30 mouse cellular contexts compared by ENCODE assay signal in genomic region chr19:29379839-29380603, GRCm38 (mm10). TPM values are rescaled to one million over a fixed set of nuclear protein-coding genes. Genes with fewer than 3 reads are reported as not detected.
DNase-seq lines count a peak whose midpoint lies in the region; ATAC-seq and TF ChIP-seq lines count a peak whose summit lies in the region.
"Had no signal": no experiment of that assay in that cellular context is flagged by ENCODE, and none has a peak within 500 bp of the region (broad histone marks: within the 10 kb centered on the region; RNA-seq: fewer than 3 reads in every experiment).

No protein-coding gene starts in this region.

- no peak overlapping the region for H3K27ac ChIP-seq in liver, adult 2 months (replicated peaks; ENCODE audit: insufficient read depth, low read depth, low read length)
- peak overlapping the region; percentile 81 for H3K27ac ChIP-seq in liver, postnatal 0 days (ENCODE audit: low read depth)
- H3K27ac ChIP-seq in liver, embryonic 11.5 days (ENCODE audit: low read depth, low read length), result no peak overlapping the region
- 0 out of 2 replicates have a peak overlapping the region, but pooled peaks have one; percentile 5 for H3K27ac ChIP-seq in brown adipose tissue, adult 24 weeks (replicated peaks; ENCODE audit: low read depth, low read length)
- H3K27ac ChIP-seq: embryonic facial prominence, embryonic 13.5 days; embryonic facial prominence, embryonic 15.5 days; forebrain, embryonic 10.5 days; forebrain, embryonic 12.5 days had no signal

- H3K27me3 ChIP-seq in liver, adult 2 months (ENCODE audit: control insufficient read depth, insufficient read depth, low read length), result no peaks in the 10 kb centered on the region
- no peaks in the 10 kb centered on the region for H3K27me3 ChIP-seq in liver, postnatal 0 days (ENCODE audit: insufficient read depth, low read length)
- no peaks in the 10 kb centered on the region for H3K27me3 ChIP-seq in liver, embryonic 11.5 days (replicated peaks; ENCODE audit: control insufficient read depth, insufficient read depth, low read length)
- H3K27me3 ChIP-seq: embryonic facial prominence, embryonic 13.5 days; embryonic facial prominence, embryonic 15.5 days; forebrain, embryonic 12.5 days; Patski had no signal

- TF ChIP-seq CTCF in liver, adult 2 months (IDR thresholded peaks at IDR 0.05; ENCODE audit: low read depth, low read length), result no peak
- TF ChIP-seq CTCF in liver, postnatal 0 days (IDR thresholded peaks at IDR 0.05; ENCODE audit: low read depth), result no peak

- H3K36me3 ChIP-seq in liver, adult 2 months (ENCODE audit: control insufficient read depth, insufficient read depth, low read length), result no peaks in the 10 kb centered on the region; the same call in 1 of the 2 replicates
- H3K36me3 ChIP-seq in liver, postnatal 0 days (replicated peaks; ENCODE audit: insufficient read depth, low read length), result peaks cover 2% of the 10 kb centered on the region
- no peaks in the 10 kb centered on the region for H3K36me3 ChIP-seq in liver, embryonic 11.5 days (ENCODE audit: control insufficient read depth, insufficient read depth, low read length)
- H3K36me3 ChIP-seq: embryonic facial prominence, embryonic 13.5 days; embryonic facial prominence, embryonic 15.5 days; forebrain, embryonic 10.5 days; forebrain, embryonic 12.5 days had no signal

- TF ChIP-seq POLR2A in liver, adult 2 months (IDR thresholded peaks at IDR 0.05; ENCODE audit: extremely low read depth, insufficient read depth, low read length), result no peak

- H3K4me3 ChIP-seq in liver, adult 2 months (ENCODE audit: insufficient read depth, low read depth, low read length), result no peak overlapping the region
- peak overlapping the region; percentile 2; the same call in 1 of the 2 replicates for H3K4me3 ChIP-seq in liver, postnatal 0 days (ENCODE audit: low read depth, low read length)
- no peak overlapping the region for H3K4me3 ChIP-seq in liver, embryonic 11.5 days (ENCODE audit: low read depth, low read length)
- no peak overlapping the region for H3K4me3 ChIP-seq in brown adipose tissue, adult 24 weeks (ENCODE audit: insufficient read depth, low read depth, low read length)
- H3K4me3 ChIP-seq: embryonic facial prominence, embryonic 13.5 days; embryonic facial prominence, embryonic 15.5 days; erythroblast, embryonic 14.5 days; forebrain, embryonic 10.5 days; forebrain, embryonic 12.5 days had no signal

- H3K79me2 ChIP-seq in liver, adult 2 months (ENCODE audit: control insufficient read depth, insufficient read depth, low read length), result no peaks in the 10 kb centered on the region

- no peaks in the 10 kb centered on the region for H3K9me3 ChIP-seq in liver, postnatal 0 days (ENCODE audit: low read length)
- H3K9me3 ChIP-seq in liver, embryonic 11.5 days (ENCODE audit: control insufficient read depth, low read length), result no peaks in the 10 kb centered on the region
- H3K9me3 ChIP-seq: embryonic facial prominence, embryonic 13.5 days; embryonic facial prominence, embryonic 15.5 days; forebrain, embryonic 10.5 days; forebrain, embryonic 12.5 days; G1E had no signal

- peak; percentile 88 for ATAC-seq in liver, postnatal 0 days
- no peak for ATAC-seq in liver, embryonic 11.5 days (replicated peaks; ENCODE audit: low FRiP score)
- ATAC-seq: activated CD4-positive, CD25-positive, alpha-beta regulatory T cell, adult 4 months; forebrain, embryonic 14.5 days; forebrain, embryonic 16.5 days; Patski had no signal

- 33% methylated on average over 14 of the region's 14 CpGs for WGBS in liver, adult 2 months
- WGBS in liver, postnatal 0 days (ENCODE audit: insufficient replicate concordance), result 67% methylated on average over 14 of the region's 14 CpGs
- 83% methylated on average over 14 of the region's 14 CpGs for WGBS in liver, embryonic 11.5 days

- TF ChIP-seq EP300 in liver, postnatal 0 days (IDR thresholded peaks at IDR 0.05; ENCODE audit: low read depth), result no peak

- peak; percentile 30 for DNase-seq in liver, adult 2 months (ENCODE audit: extremely low read depth, low read depth, low spot score)
- DNase-seq in liver, result no peak
- peak; percentile 29 for DNase-seq in liver, postnatal 0 days
- no peak for DNase-seq in liver, embryonic 11.5 days (ENCODE audit: low spot score)
- no peak for DNase-seq in left cerebral cortex, adult 9 months (ENCODE audit: low spot score in 2 of 2)
- DNase-seq: adrenal gland, adult 8-10 months; adrenal gland, postnatal 14 days; adrenal gland, postnatal 36 days; cerebellum, adult 11 months; cerebellum, adult 18-20 months; cerebellum, adult 8-10 months; cerebellum, adult 9-11 months; cerebellum, postnatal 14 days; cerebellum, postnatal 36 days; embryo, embryonic 11 days had no signal

- H3K9ac ChIP-seq in liver, adult 2 months (ENCODE audit: low read depth, low read length), result no peak overlapping the region
- no peak overlapping the region for H3K9ac ChIP-seq in liver, postnatal 0 days (replicated peaks)
- no peak overlapping the region for H3K9ac ChIP-seq in liver, embryonic 11.5 days (ENCODE audit: low read depth, low read length)
- H3K9ac ChIP-seq: embryonic facial prominence, embryonic 13.5 days; embryonic facial prominence, embryonic 15.5 days; forebrain, embryonic 12.5 days had no signal

- H3K4me2 ChIP-seq in liver, postnatal 0 days (ENCODE audit: low read depth, low read length), result peak overlapping the region; percentile 42
- H3K4me2 ChIP-seq in liver, embryonic 11.5 days, result no peak overlapping the region
- H3K4me2 ChIP-seq: embryonic facial prominence, embryonic 13.5 days; embryonic facial prominence, embryonic 15.5 days; forebrain, embryonic 12.5 days had no signal

- H3K4me1 ChIP-seq in liver, adult 2 months (ENCODE audit: control insufficient read depth, insufficient read depth, low read length), result no peaks in the 10 kb centered on the region
- peaks cover 15% of the 10 kb centered on the region; the same call in 1 of the 2 replicates for H3K4me1 ChIP-seq in liver, postnatal 0 days (ENCODE audit: insufficient read depth)
- H3K4me1 ChIP-seq in liver, embryonic 11.5 days (replicated peaks; ENCODE audit: control insufficient read depth, insufficient read depth, low read length), result no peaks in the 10 kb centered on the region
- peaks cover 5% of the 10 kb centered on the region; the same call in 1 of the 2 replicates for H3K4me1 ChIP-seq in brown adipose tissue, adult 24 weeks (ENCODE audit: control insufficient read depth, insufficient read depth, insufficient read length, low read length)
- H3K4me1 ChIP-seq: embryonic facial prominence, embryonic 13.5 days; embryonic facial prominence, embryonic 15.5 days; forebrain, embryonic 10.5 days; forebrain, embryonic 12.5 days had no signal

RNA-seq across cellular contexts. Expression of gene Cd274, which starts 12.8 kb away (rescaled TPM):
- total RNA-seq in liver, adult 2 months (2014; rRNA removed), result 2.1 TPM in 2 replicates
- 1.00 and 1.2 TPM in 2 replicates for polyA plus RNA-seq in liver, adult 2 months (2012; rRNA removed)
- polyA plus RNA-seq in liver, postnatal 0 days (2015; fragmentation: Nextera tagmentation; extraction: Ambion mirVana), result 0.76 and 1.2 TPM in 2 replicates
- polyA plus RNA-seq in liver, embryonic 11.5 days (2014; fragmentation: Nextera tagmentation; extraction: Ambion mirVana), result 0.43 and 0.86 TPM in 2 replicates
- 52.6 and 58.2 TPM in 2 replicates for polyA plus RNA-seq in brown adipose tissue, adult 24 weeks (2012; ENCODE audit: insufficient read depth, insufficient read length, missing spikeins)
- polyA plus RNA-seq: erythroblast, embryonic 14.5 days had no signal

RNA-seq across cellular contexts. Expression of gene Plgrkt, which starts 12.8 kb away (rescaled TPM):
- total RNA-seq in liver, adult 2 months (2014; rRNA removed), result 11.5 and 14.0 TPM in 2 replicates
- polyA plus RNA-seq in liver, adult 2 months (2012; rRNA removed), result 9.4 and 14.8 TPM in 2 replicates
- polyA plus RNA-seq in liver, postnatal 0 days (2015; fragmentation: Nextera tagmentation; extraction: Ambion mirVana), result 23.8 and 25.0 TPM in 2 replicates
- 54.0 and 56.2 TPM in 2 replicates for polyA plus RNA-seq in liver, embryonic 11.5 days (2014; fragmentation: Nextera tagmentation; extraction: Ambion mirVana)
- 118 and 119 TPM in 2 replicates for polyA plus RNA-seq in brown adipose tissue, adult 24 weeks (2012; ENCODE audit: insufficient read depth, insufficient read length, missing spikeins)

RNA-seq across cellular contexts. Expression of gene Pdcd1lg2, which starts 30.7 kb away (rescaled TPM):
- 0.13 and 0.18 TPM in 2 replicates for total RNA-seq in liver, adult 2 months (2014; rRNA removed)
- 0.05 and 0.11 TPM in 2 replicates for polyA plus RNA-seq in liver, adult 2 months (2012; rRNA removed)
- not detected in 2 replicates for polyA plus RNA-seq in liver, postnatal 0 days (2015; fragmentation: Nextera tagmentation; extraction: Ambion mirVana)
- not detected in 2 replicates for polyA plus RNA-seq in liver, embryonic 11.5 days (2014; fragmentation: Nextera tagmentation; extraction: Ambion mirVana)
- polyA plus RNA-seq in brown adipose tissue, adult 24 weeks (2012; ENCODE audit: insufficient read depth, insufficient read length, missing spikeins), result not detected in 2 replicates
- total RNA-seq: adrenal gland, adult 18-20 months; adrenal gland, adult 8-10 months; adrenal gland, postnatal 14 days; adrenal gland, postnatal 36 days had no signal
- polyA plus RNA-seq: C2C12; embryonic facial prominence, embryonic 11.5 days; embryonic facial prominence, embryonic 13.5 days; embryonic facial prominence, embryonic 15.5 days; erythroblast, embryonic 14.5 days; forebrain, embryonic 10.5 days; forebrain, embryonic 14.5 days; forebrain, embryonic 16.5 days had no signal

RNA-seq across cellular contexts. Expression of gene Rln1, which starts 45.6 kb away (rescaled TPM):
- total RNA-seq in liver, adult 2 months (2014; rRNA removed), result not detected in 2 replicates
- not detected in 2 replicates for polyA plus RNA-seq in liver, adult 2 months (2012; rRNA removed)
- not detected in 2 replicates for polyA plus RNA-seq in liver, postnatal 0 days (2015; fragmentation: Nextera tagmentation; extraction: Ambion mirVana)
- polyA plus RNA-seq in liver, embryonic 11.5 days (2014; fragmentation: Nextera tagmentation; extraction: Ambion mirVana), result not detected in 2 replicates
- not detected in 2 replicates for polyA plus RNA-seq in brown adipose tissue, adult 24 weeks (2012; ENCODE audit: insufficient read depth, insufficient read length, missing spikeins)
- total RNA-seq: adrenal gland, adult 18-20 months; adrenal gland, adult 8-10 months; adrenal gland, postnatal 14 days; adrenal gland, postnatal 36 days; common myeloid progenitor, adult 5-6 weeks had no signal
- polyA plus RNA-seq: activated CD4-positive, CD25-positive, alpha-beta regulatory T cell, adult 4 months; embryonic facial prominence, embryonic 13.5 days; erythroblast, embryonic 14.5 days; G1E; Patski had no signal

RNA-seq across cellular contexts. Expression of gene Insl6, which starts 54.9 kb away (rescaled TPM):
- 0.20 and 1.2 TPM in 2 replicates for total RNA-seq in liver, adult 2 months (2014; rRNA removed)
- polyA plus RNA-seq in liver, adult 2 months (2012; rRNA removed), result 0.13 and 0.66 TPM in 2 replicates
- 1.2 TPM in 2 replicates for polyA plus RNA-seq in liver, postnatal 0 days (2015; fragmentation: Nextera tagmentation; extraction: Ambion mirVana)
- 3.1 and 3.2 TPM in 2 replicates for polyA plus RNA-seq in liver, embryonic 11.5 days (2014; fragmentation: Nextera tagmentation; extraction: Ambion mirVana)
- 8.0 and 8.2 TPM in 2 replicates for polyA plus RNA-seq in brown adipose tissue, adult 24 weeks (2012; ENCODE audit: insufficient read depth, insufficient read length, missing spikeins)
- polyA plus RNA-seq: erythroblast, embryonic 14.5 days had no signal

Comparison
In these comparisons a context has a peak if more than half of its experiments do, and no peak if none do; other contexts are left out.
1. DNase-seq: peak in liver, adult 2 months (single experiment) and liver, postnatal 0 days (single experiment); none in liver (single experiment), liver, embryonic 11.5 days (single experiment) and left cerebral cortex, adult 9 months (0 of 2).
2. H3K27ac ChIP-seq: peak in liver, postnatal 0 days (single experiment) and brown adipose tissue, adult 24 weeks (single experiment); none in liver, adult 2 months (single experiment) and liver, embryonic 11.5 days (single experiment).
3. RNA of gene Cd274, which starts 12.8 kb away (polyA plus RNA-seq): 52.6 to 58.2 TPM in brown adipose tissue, adult 24 weeks; 1.00 to 1.2 TPM in liver, adult 2 months, 0.76 to 1.2 TPM in liver, postnatal 0 days and 0.43 to 0.86 TPM in liver, embryonic 11.5 days; every median in the first group is over 10 times any median in the second.